In genomic region chr15:82188481-82189240, GRCm38 (mm10) we compare ENCODE assay signal across 9 mouse cellular contexts. TPM values are rescaled to one million over a fixed set of nuclear protein-coding genes. Genes with fewer than 3 reads are reported as not detected.
A peak's percentile ranks its signal among the peaks of the same experiment; 100 is the strongest.
DNase-seq lines count a peak whose midpoint lies in the region; ATAC-seq lines count a peak whose summit lies in the region.
"Had no signal": no experiment of that assay in that cellular context is flagged by ENCODE, and none has a peak within 500 bp of the region (broad histone marks: within the 10 kb centered on the region; RNA-seq: fewer than 3 reads in every experiment).

No protein-coding gene starts in this region.

- peak; percentile 39 to 52 for DNase-seq in cerebellum, postnatal 36 days
- DNase-seq in cerebellum, adult 9-11 months = no peak
- DNase-seq in midbrain, embryonic 10.5 days (ENCODE audit: low spot score) = peak; percentile 33
- DNase-seq in c-Kit-positive CD71-positive TER-119-positive erythroid progenitor cells, embryonic 14.5 days (ENCODE audit: low spot score) = peak; percentile 69
- peak; percentile 83 for DNase-seq in thymus, postnatal 4 days
- no peak for DNase-seq in layer of hippocampus, postnatal 36 days

- ATAC-seq in midbrain, embryonic 13.5 days = no peak
- no peak for ATAC-seq in liver, embryonic 16.5 days (ENCODE audit: low read depth)

- H3K4me2 ChIP-seq in midbrain, embryonic 13.5 days (replicated peaks) = no peak overlapping the region
- no peak overlapping the region for H3K4me2 ChIP-seq in liver, embryonic 16.5 days (ENCODE audit: low read depth, low read length)

- peaks cover 100% of the 10 kb centered on the region for H3K36me3 ChIP-seq in midbrain, embryonic 10.5 days
- peaks cover 96% of the 10 kb centered on the region for H3K36me3 ChIP-seq in midbrain, embryonic 13.5 days
- peaks cover 27% of the 10 kb centered on the region for H3K36me3 ChIP-seq in liver, embryonic 16.5 days (ENCODE audit: control insufficient read depth, insufficient read depth)

- H3K27me3 ChIP-seq in midbrain, embryonic 10.5 days (ENCODE audit: low read depth, poor library complexity, severe bottlenecking) = no peaks in the 10 kb centered on the region
- H3K27me3 ChIP-seq in midbrain, embryonic 13.5 days = no peaks in the 10 kb centered on the region
- H3K27me3 ChIP-seq in liver, embryonic 16.5 days (ENCODE audit: control insufficient read depth, insufficient read depth, low read depth, low read length) = no peaks in the 10 kb centered on the region
- H3K27me3 ChIP-seq: megakaryocyte, embryonic 14.5 days had no signal

- WGBS in midbrain, embryonic 10.5 days = 97% methylated on average over 10 of the region's 10 CpGs
- WGBS in midbrain, embryonic 13.5 days = 96% methylated on average over 10 of the region's 10 CpGs
- 90% methylated on average over 10 of the region's 10 CpGs for WGBS in liver, embryonic 16.5 days (ENCODE audit: insufficient replicate concordance)

- no peak overlapping the region for H3K9ac ChIP-seq in midbrain, embryonic 13.5 days (replicated peaks)
- no peak overlapping the region for H3K9ac ChIP-seq in liver, embryonic 16.5 days (ENCODE audit: low read depth, low read length)

- no peaks in the 10 kb centered on the region for H3K4me1 ChIP-seq in midbrain, embryonic 10.5 days
- H3K4me1 ChIP-seq in midbrain, embryonic 13.5 days (replicated peaks) = no peaks in the 10 kb centered on the region
- peaks cover 46% of the 10 kb centered on the region for H3K4me1 ChIP-seq in liver, embryonic 16.5 days (ENCODE audit: control insufficient read depth, low read depth, low read length)

- no peaks in the 10 kb centered on the region; the same call in 1 of the 2 replicates for H3K9me3 ChIP-seq in midbrain, embryonic 10.5 days (replicated peaks)
- no peaks in the 10 kb centered on the region for H3K9me3 ChIP-seq in midbrain, embryonic 13.5 days
- no peaks in the 10 kb centered on the region for H3K9me3 ChIP-seq in liver, embryonic 16.5 days (replicated peaks; ENCODE audit: control insufficient read depth, low read length)

- H3K27ac ChIP-seq in midbrain, embryonic 10.5 days (replicated peaks) = no peak overlapping the region
- no peak overlapping the region for H3K27ac ChIP-seq in midbrain, embryonic 13.5 days
- 0 out of 2 replicates have a peak overlapping the region, but pooled peaks have one; percentile 11 for H3K27ac ChIP-seq in liver, embryonic 16.5 days (ENCODE audit: low read length)

- H3K4me3 ChIP-seq in midbrain, embryonic 10.5 days = no peak overlapping the region
- H3K4me3 ChIP-seq in midbrain, embryonic 13.5 days (replicated peaks) = no peak overlapping the region
- H3K4me3 ChIP-seq in liver, embryonic 16.5 days (ENCODE audit: low read depth, low read length) = no peak overlapping the region
- H3K4me3 ChIP-seq: megakaryocyte, embryonic 14.5 days had no signal

RNA-seq across cellular contexts. Expression of gene Shisa8, which starts 24.0 kb away (rescaled TPM):
- 0.16 and 0.52 TPM in 2 replicates for polyA plus RNA-seq in midbrain, embryonic 10.5 days (2016; fragmentation: Nextera tagmentation; extraction: Ambion mirVana)
- 0.50 and 0.70 TPM in 2 replicates for polyA plus RNA-seq in midbrain, embryonic 13.5 days (2015; fragmentation: Nextera tagmentation; extraction: Ambion mirVana)
- 0.11 TPM in 2 replicates for polyA plus RNA-seq in liver, embryonic 16.5 days (2015; fragmentation: Nextera tagmentation; extraction: Ambion mirVana)
- under 1 TPM; 0.72 to 0.76 TPM for total RNA-seq in layer of hippocampus, postnatal 36 days (2021)

RNA-seq across cellular contexts. Expression of gene Tnfrsf13c, which starts 35.5 kb away (rescaled TPM):
- 0.07 TPM in 1 of 2 replicates, not detected in the other for polyA plus RNA-seq in midbrain, embryonic 10.5 days (2016; fragmentation: Nextera tagmentation; extraction: Ambion mirVana)
- not detected in 2 replicates for polyA plus RNA-seq in midbrain, embryonic 13.5 days (2015; fragmentation: Nextera tagmentation; extraction: Ambion mirVana)
- polyA plus RNA-seq in liver, embryonic 16.5 days (2015; fragmentation: Nextera tagmentation; extraction: Ambion mirVana) = 0.40 and 0.93 TPM in 2 replicates
- total RNA-seq in layer of hippocampus, postnatal 36 days (2021) = under 1 TPM; 0.30 to 0.62 TPM

RNA-seq across cellular contexts. Expression of gene Srebf2, which starts 41.7 kb away (rescaled TPM):
- polyA plus RNA-seq in midbrain, embryonic 10.5 days (2016; fragmentation: Nextera tagmentation; extraction: Ambion mirVana) = 214 and 239 TPM in 2 replicates
- 225 and 230 TPM in 2 replicates for polyA plus RNA-seq in midbrain, embryonic 13.5 days (2015; fragmentation: Nextera tagmentation; extraction: Ambion mirVana)
- 51.9 and 53.2 TPM in 2 replicates for polyA plus RNA-seq in liver, embryonic 16.5 days (2015; fragmentation: Nextera tagmentation; extraction: Ambion mirVana)
- 100 to 1,000 TPM; 156 to 167 TPM for total RNA-seq in layer of hippocampus, postnatal 36 days (2021)

RNA-seq across cellular contexts. Expression of gene Cenpm, which starts 55.9 kb away (rescaled TPM):
- 94.9 and 102 TPM in 2 replicates for polyA plus RNA-seq in midbrain, embryonic 10.5 days (2016; fragmentation: Nextera tagmentation; extraction: Ambion mirVana)
- 28.6 and 30.4 TPM in 2 replicates for polyA plus RNA-seq in midbrain, embryonic 13.5 days (2015; fragmentation: Nextera tagmentation; extraction: Ambion mirVana)
- polyA plus RNA-seq in liver, embryonic 16.5 days (2015; fragmentation: Nextera tagmentation; extraction: Ambion mirVana) = 27.1 and 31.0 TPM in 2 replicates
- 1 to 10 TPM; 2.7 to 4.0 TPM for total RNA-seq in layer of hippocampus, postnatal 36 days (2021)

Comparison
In these comparisons a context has a peak if more than half of its experiments do, and no peak if none do; other contexts are left out.
1. DNase-seq: peak in cerebellum, postnatal 36 days (2 of 2), midbrain, embryonic 10.5 days (single experiment), c-Kit-positive CD71-positive TER-119-positive erythroid progenitor cells, embryonic 14.5 days (single experiment) and thymus, postnatal 4 days (single experiment); none in cerebellum, adult 9-11 months (single experiment) and layer of hippocampus, postnatal 36 days (0 of 2).